Mouse (Mus musculus): ENCODE data around the gene Klhl31. TPM values are rescaled to one million over a fixed set of nuclear protein-coding genes. Genes with fewer than 3 reads are reported as not detected.

Klhl31 gene
- polyA plus RNA-seq, 1 experiment, result 0.75 TPM

- TF ChIP-seq CTCF (IDR thresholded peaks at IDR 0.05; ENCODE audit: borderline replicate concordance, control insufficient read depth, extremely low read depth, insufficient read depth, low read length, poor library complexity) (no peak), POLR2A (IDR thresholded peaks at IDR 0.05; ENCODE audit: control insufficient read depth, extremely low read depth, insufficient read depth, low read length, poor library complexity) (no peak)
- no peak for DNase-seq
- H3K27ac ChIP-seq (ENCODE audit: control insufficient read depth, insufficient read depth, low read length), result no peak overlapping the region
- H3K4me1 ChIP-seq (replicated peaks; ENCODE audit: control insufficient read depth, insufficient read depth, low read length), result peaks cover 4% of the 10 kb centered on the region
- H3K4me3 ChIP-seq (ENCODE audit: control insufficient read depth, insufficient read depth, low read length), result no peak overlapping the region
- no peaks in the 10 kb centered on the region for H3K27me3 ChIP-seq (ENCODE audit: control insufficient read depth, insufficient read depth, low read length)
- no peaks in the 10 kb centered on the region for H3K36me3 ChIP-seq (ENCODE audit: control insufficient read depth, insufficient read depth, low read length)
These were observed 25.5 kb upstream of the Klhl31 start for GRCm38 (mm10) chr9:77610811-77611210.

GRCm38 (mm10) chr9:77612349-77612748 lies 24.0 kb upstream of the Klhl31 start:
- Histone ChIP-seq H3K4me1 (replicated peaks; ENCODE audit: control insufficient read depth, insufficient read depth, low read length) (peaks cover under 1% of the 10 kb centered on the region; the same call in 1 of the 2 replicates), H3K4me3 (ENCODE audit: control insufficient read depth, insufficient read depth, low read length) (no peak overlapping the region), H3K36me3 (ENCODE audit: control insufficient read depth, insufficient read depth, low read length) (no peaks in the 10 kb centered on the region), H3K27me3 (ENCODE audit: control insufficient read depth, insufficient read depth, low read length) (no peaks in the 10 kb centered on the region), H3K27ac (ENCODE audit: control insufficient read depth, insufficient read depth, low read length) (no peak overlapping the region)
- DNase-seq, result no peak
- WGBS, result 92% methylated on average over 4 of the region's 4 CpGs
- TF ChIP-seq CTCF (IDR thresholded peaks at IDR 0.05; ENCODE audit: borderline replicate concordance, control insufficient read depth, extremely low read depth, insufficient read depth, low read length, poor library complexity), result no peak
- TF ChIP-seq POLR2A (IDR thresholded peaks at IDR 0.05; ENCODE audit: control insufficient read depth, extremely low read depth, insufficient read depth, low read length, poor library complexity), result no peak

- no peaks in the 10 kb centered on the region for H3K36me3 ChIP-seq (ENCODE audit: control insufficient read depth, insufficient read depth, low read length)
- no peak overlapping the region for H3K4me3 ChIP-seq (ENCODE audit: control insufficient read depth, insufficient read depth, low read length)
- H3K27me3 ChIP-seq (ENCODE audit: control insufficient read depth, insufficient read depth, low read length), result no peaks in the 10 kb centered on the region
- H3K27ac ChIP-seq (ENCODE audit: control insufficient read depth, insufficient read depth, low read length), result no peak overlapping the region
- TF ChIP-seq CTCF (IDR thresholded peaks at IDR 0.05; ENCODE audit: borderline replicate concordance, control insufficient read depth, extremely low read depth, insufficient read depth, low read length, poor library complexity), result no peak
- TF ChIP-seq POLR2A (IDR thresholded peaks at IDR 0.05; ENCODE audit: control insufficient read depth, extremely low read depth, insufficient read depth, low read length, poor library complexity), result no peak
- no peaks in the 10 kb centered on the region for H3K4me1 ChIP-seq (replicated peaks; ENCODE audit: control insufficient read depth, insufficient read depth, low read length)
- no peak for DNase-seq
- 47% methylated on average over 4 of the region's 4 CpGs for WGBS
These were observed 20.4 kb upstream of the Klhl31 start for GRCm38 (mm10) chr9:77615868-77616267.

GRCm38 (mm10) chr9:77616796-77617195 lies 19.5 kb upstream of the Klhl31 start:
- H3K4me1 ChIP-seq (replicated peaks; ENCODE audit: control insufficient read depth, insufficient read depth, low read length), result no peaks in the 10 kb centered on the region
- no peak overlapping the region for H3K4me3 ChIP-seq (ENCODE audit: control insufficient read depth, insufficient read depth, low read length)
- TF ChIP-seq CTCF (IDR thresholded peaks at IDR 0.05; ENCODE audit: borderline replicate concordance, control insufficient read depth, extremely low read depth, insufficient read depth, low read length, poor library complexity) (no peak), POLR2A (IDR thresholded peaks at IDR 0.05; ENCODE audit: control insufficient read depth, extremely low read depth, insufficient read depth, low read length, poor library complexity) (no peak)
- H3K36me3 ChIP-seq (ENCODE audit: control insufficient read depth, insufficient read depth, low read length), result no peaks in the 10 kb centered on the region
- no peak for DNase-seq
- 94% methylated on average over 4 of the region's 4 CpGs for WGBS
- no peak overlapping the region for H3K27ac ChIP-seq (ENCODE audit: control insufficient read depth, insufficient read depth, low read length)
- H3K27me3 ChIP-seq (ENCODE audit: control insufficient read depth, insufficient read depth, low read length), result no peaks in the 10 kb centered on the region

GRCm38 (mm10) chr9:77617751-77618150 lies 18.5 kb upstream of the Klhl31 start:
- WGBS, result 88% methylated on average over 6 of the region's 6 CpGs
- no peak for DNase-seq
- TF ChIP-seq CTCF (IDR thresholded peaks at IDR 0.05; ENCODE audit: borderline replicate concordance, control insufficient read depth, extremely low read depth, insufficient read depth, low read length, poor library complexity) (no peak), POLR2A (IDR thresholded peaks at IDR 0.05; ENCODE audit: control insufficient read depth, extremely low read depth, insufficient read depth, low read length, poor library complexity) (no peak)
- no peak overlapping the region for H3K27ac ChIP-seq (ENCODE audit: control insufficient read depth, insufficient read depth, low read length)
- no peak overlapping the region for H3K4me3 ChIP-seq (ENCODE audit: control insufficient read depth, insufficient read depth, low read length)
- H3K27me3 ChIP-seq (ENCODE audit: control insufficient read depth, insufficient read depth, low read length), result no peaks in the 10 kb centered on the region
- H3K36me3 ChIP-seq (ENCODE audit: control insufficient read depth, insufficient read depth, low read length), result no peaks in the 10 kb centered on the region
- H3K4me1 ChIP-seq (replicated peaks; ENCODE audit: control insufficient read depth, insufficient read depth, low read length), result no peaks in the 10 kb centered on the region

- Histone ChIP-seq H3K36me3 (ENCODE audit: control insufficient read depth, insufficient read depth, low read length) (no peaks in the 10 kb centered on the region), H3K4me1 (replicated peaks; ENCODE audit: control insufficient read depth, insufficient read depth, low read length) (no peaks in the 10 kb centered on the region), H3K27me3 (ENCODE audit: control insufficient read depth, insufficient read depth, low read length) (no peaks in the 10 kb centered on the region), H3K27ac (ENCODE audit: control insufficient read depth, insufficient read depth, low read length) (no peak overlapping the region), H3K4me3 (ENCODE audit: control insufficient read depth, insufficient read depth, low read length) (no peak overlapping the region)
- WGBS, result 89% methylated on average over 2 of the region's 2 CpGs
- DNase-seq, result no peak
- TF ChIP-seq CTCF (IDR thresholded peaks at IDR 0.05; ENCODE audit: borderline replicate concordance, control insufficient read depth, extremely low read depth, insufficient read depth, low read length, poor library complexity) (no peak), POLR2A (IDR thresholded peaks at IDR 0.05; ENCODE audit: control insufficient read depth, extremely low read depth, insufficient read depth, low read length, poor library complexity) (no peak)
These were observed 17.9 kb upstream of the Klhl31 start for GRCm38 (mm10) chr9:77618392-77618791.

- Histone ChIP-seq H3K27ac (ENCODE audit: control insufficient read depth, insufficient read depth, low read length) (no peak overlapping the region), H3K36me3 (ENCODE audit: control insufficient read depth, insufficient read depth, low read length) (no peaks in the 10 kb centered on the region), H3K4me3 (ENCODE audit: control insufficient read depth, insufficient read depth, low read length) (no peak overlapping the region), H3K27me3 (ENCODE audit: control insufficient read depth, insufficient read depth, low read length) (no peaks in the 10 kb centered on the region), H3K4me1 (replicated peaks; ENCODE audit: control insufficient read depth, insufficient read depth, low read length) (no peaks in the 10 kb centered on the region)
- DNase-seq, result no peak
- 94% methylated on average over 6 of the region's 6 CpGs for whole genome bisulfite sequencing
- TF ChIP-seq POLR2A (IDR thresholded peaks at IDR 0.05; ENCODE audit: control insufficient read depth, extremely low read depth, insufficient read depth, low read length, poor library complexity) (no peak), CTCF (IDR thresholded peaks at IDR 0.05; ENCODE audit: borderline replicate concordance, control insufficient read depth, extremely low read depth, insufficient read depth, low read length, poor library complexity) (no peak)
These were observed 16.2 kb upstream of the Klhl31 start for GRCm38 (mm10) chr9:77620077-77620476.

Data from thymus, adult 2 months (tissue).